Mouse (Mus musculus) embryonic fibroblast, embryonic 13.5 days (primary cell): ENCODE measurements at regions not wholly inside any gene's neighbourhood (a gene's known extent, or its start where the extent isn't known, plus 50 kb on each side); places are given as distances from the start of the nearest gene placed in this dataset.

Experiments used
- CTCF ChIP-seq: IDR thresholded peaks from 2 replicates; pipeline ENCODE4 v1.5.1; 2011; ENCODE audit warnings: mild to moderate bottlenecking, control low read depth, low read length, moderate library complexity, borderline replicate concordance; ENCODE audit not compliant: insufficient read depth
- POLR2A ChIP-seq: IDR thresholded peaks from 2 replicates; pipeline ENCODE4 v1.6.1; 2011; ENCODE audit warnings: low read depth, mild to moderate bottlenecking, control low read depth, low read length, moderate library complexity

DNA sequence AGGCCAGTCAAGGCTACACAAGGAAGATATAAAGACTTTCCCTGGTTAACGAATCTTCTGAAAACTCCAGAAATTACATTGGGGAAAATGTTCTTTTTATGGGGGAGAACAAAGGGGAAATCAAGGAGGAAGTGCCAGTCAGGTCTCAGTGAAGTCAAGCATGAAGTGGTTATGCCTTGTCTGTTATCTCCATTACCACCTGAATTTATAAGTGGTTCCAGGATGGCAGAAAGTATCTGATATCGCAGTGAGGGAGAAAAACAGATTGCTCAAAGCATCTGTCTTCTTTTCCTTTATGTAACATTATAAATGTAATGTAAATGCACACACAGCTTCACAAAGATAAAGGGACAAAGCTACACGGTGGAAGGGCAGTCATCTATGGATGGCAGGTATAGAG, 195.0 kb downstream of the Sptssa start:
- TF ChIP-seq CTCF (no peak), POLR2A (no peak)
